Mouse (Mus musculus) bone marrow, adult 2 months (tissue): ENCODE data around the gene Atf5.

Source experiments
- CTCF ChIP-seq: fragments of 200-500 bp; IDR thresholded peaks from 2 replicates; pipeline ENCODE4 v1.5.1; 2011; ENCODE audit warnings: low read length, control low read depth; ENCODE audit not compliant: control insufficient read depth, insufficient read depth
- POLR2A ChIP-seq: fragments of 200-500 bp; IDR thresholded peaks from 2 replicates; pipeline ENCODE4 v1.6.1; 2011; ENCODE audit warnings: low read depth, mild to moderate bottlenecking, control low read depth, low read length, borderline replicate concordance; ENCODE audit not compliant: control insufficient read depth

- TF ChIP-seq CTCF: no peak
- no peak for TF ChIP-seq POLR2A
Observed at GRCm38 (mm10) chr7:44828706-44829105, 12.2 kb upstream of the Atf5 start.
